Mouse (Mus musculus) CH12.LX (cell line): ENCODE data around the gene Ces2a. TPM values are rescaled to one million over a fixed set of nuclear protein-coding genes. Genes with fewer than 3 reads are reported as not detected.

Source experiments
- DNase-seq: peaks from one replicate; pipeline ENCODE4 v3.0.0-alpha.2; 2013; ENCODE audit errors: extremely low read depth
- H3K27ac ChIP-seq: 2 replicates; pipeline ENCODE4 v1.5.1; 2012; ENCODE audit warnings: low read depth, mild to moderate bottlenecking, control low read depth, moderate library complexity; ENCODE audit not compliant: insufficient read depth
- H3K27me3 ChIP-seq: replicated peaks from 2 replicates; pipeline ENCODE3; 2012; ENCODE audit warnings: inconsistent platforms
- H3K36me3 ChIP-seq, 2 experiments: replicated peaks in 1 of 2; 2 replicates each; pipeline versions ENCODE3 to v1.6.1; 2012; ENCODE audit warnings: inconsistent platforms in 1 of 2, low read length in 1 of 2, mild to moderate bottlenecking in 1 of 2, mixed read lengths in 1 of 2, moderate library complexity in 1 of 2; ENCODE audit not compliant: control insufficient read depth in 1 of 2, insufficient read depth in 1 of 2
- H3K4me1 ChIP-seq, 2 experiments: 2 replicates each; pipeline ENCODE4 v1.6.1; 2012; ENCODE audit warnings: inconsistent platforms in 1 of 2, moderate library complexity in 1 of 2; ENCODE audit not compliant: insufficient read depth in 2 of 2, control insufficient read depth in 1 of 2
- H3K4me2 ChIP-seq: 2 replicates; pipeline ENCODE4 v1.6.1; 2012; ENCODE audit warnings: low read depth, mild to moderate bottlenecking, control low read depth; ENCODE audit not compliant: poor library complexity, insufficient read depth, severe bottlenecking
- H3K4me3 ChIP-seq, 3 experiments: fragments of 150-350 bp in 1 of 3; sonication (generic) in 1 of 3; replicated peaks in 1 of 3; 2 replicates each; pipeline versions ENCODE3 to v1.5.1; 2011 to 2012; ENCODE audit warnings: low read depth in 2 of 3, low read length in 2 of 3, mild to moderate bottlenecking in 2 of 3, moderate library complexity in 2 of 3, control low read depth in 1 of 3, improper control_type of control experiment in 1 of 3, inconsistent platforms in 1 of 3, mixed read lengths in 1 of 3; ENCODE audit not compliant: poor library complexity in 1 of 3
- H3K79me2 ChIP-seq: replicated peaks from 2 replicates; pipeline ENCODE4 v1.6.1; 2012; ENCODE audit warnings: mild to moderate bottlenecking, moderate library complexity; ENCODE audit not compliant: control insufficient read depth, poor library complexity, insufficient read depth, severe bottlenecking; ENCODE audit errors: extremely low read depth
- H3K9ac ChIP-seq: 2 replicates; pipeline ENCODE4 v1.6.1; 2012; ENCODE audit warnings: low read depth, mild to moderate bottlenecking, control low read depth, moderate library complexity; ENCODE audit not compliant: insufficient read depth
- H3K9me3 ChIP-seq: replicated peaks from 2 replicates; pipeline ENCODE3; 2012; ENCODE audit warnings: low read length, inconsistent platforms, mixed read lengths
- BHLHE40 ChIP-seq: IDR thresholded peaks from 2 replicates; pipeline ENCODE4 v1.6.1; 2011; ENCODE audit warnings: mild to moderate bottlenecking, low read depth, low read length, improper control_type of control experiment
- CHD2 ChIP-seq: IDR thresholded peaks from 2 replicates; pipeline ENCODE4 v1.6.1; 2011; ENCODE audit warnings: low read length, improper control_type of control experiment
- ETS1 ChIP-seq: conservative IDR thresholded peaks from 2 replicates; pipeline ENCODE4 v1.6.1; 2012; ENCODE audit warnings: low read depth, mild to moderate bottlenecking, inconsistent platforms, low read length, improper control_type of control experiment, moderate library complexity
- HCFC1 ChIP-seq: IDR thresholded peaks from 2 replicates; pipeline ENCODE4 v1.6.1; 2012; ENCODE audit warnings: low read depth, mild to moderate bottlenecking, inconsistent platforms, low read length, improper control_type of control experiment
- IRF4 ChIP-seq: IDR thresholded peaks from 2 replicates; pipeline ENCODE4 v1.6.1; 2014; ENCODE audit warnings: low read depth, mild to moderate bottlenecking, inconsistent platforms, low read length, improper control_type of control experiment
- JUN ChIP-seq: IDR thresholded peaks from 2 replicates; pipeline ENCODE4 v1.6.1; 2011; ENCODE audit warnings: low read depth, mild to moderate bottlenecking, low read length, improper control_type of control experiment, moderate library complexity; ENCODE audit not compliant: insufficient read depth
- JUND ChIP-seq: conservative IDR thresholded peaks from 2 replicates; pipeline ENCODE4 v1.6.1; 2011; ENCODE audit warnings: low read depth, low read length, improper control_type of control experiment
- MAZ ChIP-seq: IDR thresholded peaks from 2 replicates; pipeline ENCODE4 v1.6.1; 2012; ENCODE audit warnings: low read depth, mild to moderate bottlenecking, inconsistent platforms, low read length, improper control_type of control experiment, moderate library complexity
- MXI1 ChIP-seq: IDR thresholded peaks from 2 replicates; pipeline ENCODE4 v1.6.1; 2011; ENCODE audit warnings: mild to moderate bottlenecking, low read depth, low read length, improper control_type of control experiment
- RAD21 ChIP-seq: IDR thresholded peaks from 2 replicates; pipeline ENCODE4 v1.6.1; 2011; ENCODE audit warnings: low read depth, mild to moderate bottlenecking, low read length, improper control_type of control experiment, moderate library complexity
- TBP ChIP-seq: conservative IDR thresholded peaks from 2 replicates; pipeline ENCODE4 v1.6.1; 2011; ENCODE audit warnings: low read depth, low read length, improper control_type of control experiment
- TCF12 ChIP-seq: IDR thresholded peaks from 2 replicates; pipeline ENCODE4 v1.6.1; 2014; ENCODE audit warnings: low read depth, mild to moderate bottlenecking, inconsistent platforms, low read length, improper control_type of control experiment
- USF2 ChIP-seq: conservative IDR thresholded peaks from 2 replicates; pipeline ENCODE4 v1.6.1; 2011; ENCODE audit warnings: low read depth, low read length, improper control_type of control experiment
- ZMIZ1 ChIP-seq: IDR thresholded peaks from 2 replicates; pipeline ENCODE4 v1.6.1; 2012; ENCODE audit warnings: low read depth, mild to moderate bottlenecking, inconsistent platforms, low read length, improper control_type of control experiment
- dilution Hi-C: fragments of 300-500 bp; cut with MboI; formaldehyde crosslinking; loops from 2 replicates; pipeline ENCODE4 v1.14.3; 2020; ENCODE audit warnings: low sequenced_read_pairs; ENCODE audit not compliant: extremely low pct_unique_long_range_greater_than_20kb, extremely low pct_ligation_motif_present
- in situ Hi-C: fragments of 300-500 bp; cut with MboI; formaldehyde crosslinking; loops from 3 replicates; pipeline ENCODE4 v1.14.3; 2019; ENCODE audit warnings: low sequenced_read_pairs, low pct_ligation_motif_present, low pct_unique_long_range_greater_than_20kb, mixed read lengths
- polyA plus RNA-seq: library from polyadenylated mRNA; unstranded; fragments of >175 nt; gene quantifications from 2 replicates; pipeline ENCODE4 v1.2.1, GENCODE M21; 2012; ENCODE audit warnings: low read depth; ENCODE audit not compliant: insufficient read length
- total RNA-seq, 2 experiments: library from RNA; depleted of rRNA; stranded (reverse); fragments of 300-350 nt in 1 of 2; fragments of >200 nt in 1 of 2; gene quantifications; 2 replicates each; pipeline ENCODE4 v1.2.3; 2012 to 2014

Gene Ces2a
- total and polyA plus RNA-seq, 3 experiments = not detected

- in situ Hi-C loops = no loop called here
- H3K9ac ChIP-seq = no peak overlapping the region
- no peaks in the 10 kb centered on the region for H3K27me3 ChIP-seq
- H3K36me3 ChIP-seq = no peaks in the 10 kb centered on the region
- dilution Hi-C loops = no loop called here
- H3K9me3 ChIP-seq = no peaks in the 10 kb centered on the region
- H3K4me3 ChIP-seq = no peak overlapping the region
- no peaks in the 10 kb centered on the region for H3K79me2 ChIP-seq
- peaks cover 0 to 3% of the 10 kb centered on the region in 2 experiments; a peak in 1 of 4 replicates for H3K4me1 ChIP-seq
- no peak for DNase-seq
- no peak overlapping the region for H3K27ac ChIP-seq
- TF ChIP-seq HCFC1 (no peak), IRF4 (no peak), ZMIZ1 (no peak)
- no peak overlapping the region for H3K4me2 ChIP-seq
These were observed 35.2 kb upstream of the Ces2a start for GRCm38 (mm10) chr8:104698556-104698955.

DNA sequence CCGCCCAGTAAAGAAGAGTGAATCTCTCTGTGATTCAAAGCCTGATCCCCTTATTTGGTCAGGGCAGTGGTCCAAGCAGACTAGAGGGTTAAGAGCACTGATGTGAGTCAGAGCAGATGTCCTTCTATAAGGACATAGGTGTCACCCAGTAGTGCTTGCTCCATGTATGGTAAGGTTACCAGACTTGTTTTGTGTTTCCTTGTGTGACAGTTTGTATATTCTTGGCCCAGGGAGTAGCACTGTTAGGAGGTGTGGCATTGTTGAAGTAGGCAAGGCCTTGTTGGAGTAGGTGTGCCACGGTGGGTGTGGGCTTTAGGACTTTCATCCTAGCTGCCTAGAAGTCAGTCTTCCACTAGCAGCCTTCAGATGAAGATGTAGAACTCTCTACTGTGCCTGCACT, 31.9 kb upstream of the Ces2a start:
- in situ Hi-C loops = no loop called here

DNA sequence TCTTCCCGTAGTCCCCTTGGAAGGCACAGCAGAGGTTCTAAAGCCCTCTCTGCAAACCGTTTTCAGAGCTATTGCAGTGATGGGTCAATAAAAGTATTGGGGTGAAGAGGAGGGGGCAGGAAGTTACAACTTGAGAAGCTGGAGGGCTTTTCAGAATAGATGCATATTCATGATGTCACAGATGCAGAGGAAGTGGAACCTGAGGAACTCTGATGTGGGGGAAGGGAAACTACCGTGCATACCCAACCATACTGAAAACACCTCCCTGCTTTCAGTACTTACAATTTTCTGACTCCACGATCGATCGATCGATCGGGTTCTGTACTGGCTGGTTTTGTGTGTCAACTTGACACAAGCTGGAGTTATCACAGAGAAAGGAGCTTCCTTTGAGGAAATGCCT, 12.6 kb upstream of the Ces2a start:
- Histone ChIP-seq H3K79me2 (no peaks in the 10 kb centered on the region), H3K36me3 (no peaks in the 10 kb centered on the region), H3K27ac (no peak overlapping the region), H3K9ac (peak overlapping the region; percentile 55), H3K9me3 (no peaks in the 10 kb centered on the region), H3K4me3 (no peak overlapping the region), H3K27me3 (peaks cover 2% of the 10 kb centered on the region), H3K4me2 (peak overlapping the region; percentile 97), H3K4me1 (peaks cover 2 to 16% of the 10 kb centered on the region in 2 experiments; a peak in 3 of 4 replicates)
- no peak for TF ChIP-seq USF2
- no peak for TF ChIP-seq MXI1
- no peak for TF ChIP-seq ETS1
- no peak for TF ChIP-seq RAD21
- peak; percentile 51 for TF ChIP-seq CHD2
- no peak for TF ChIP-seq BHLHE40
- dilution Hi-C loops = no loop called here
- in situ Hi-C loops = no loop called here
- peak; percentile 55 for DNase-seq

More for the DNA sequence above, 31.9 kb upstream of the Ces2a start:
- Histone ChIP-seq H3K27me3 (no peaks in the 10 kb centered on the region), H3K4me3 (no peak overlapping the region), H3K27ac (no peak overlapping the region), H3K4me2 (no peak overlapping the region), H3K36me3 (no peaks in the 10 kb centered on the region), H3K9me3 (no peaks in the 10 kb centered on the region), H3K79me2 (no peaks in the 10 kb centered on the region), H3K4me1 (peaks cover 0 to 3% of the 10 kb centered on the region in 2 experiments; a peak in 1 of 4 replicates), H3K9ac (no peak overlapping the region)
- dilution Hi-C loops = no loop called here
- no peak for DNase-seq
- TF ChIP-seq JUN (no peak), MXI1 (no peak), JUND (no peak), TCF12 (no peak), MAZ (no peak), TBP (no peak), BHLHE40 (no peak)
